Mouse (Mus musculus): ENCODE data around the gene Add3. TPM values are rescaled to one million over a fixed set of nuclear protein-coding genes. Genes with fewer than 3 reads are reported as not detected.
A peak's percentile ranks its signal among the peaks of the same experiment; 100 is the strongest.
"Not testable (repeated sequence)": the region's sequence is repeated elsewhere in the genome, so short reads cannot be mapped to it uniquely, and the experiment has no call there.

Add3 gene
- polyA plus RNA-seq, 1 experiment from 2014 or later: 52.4 TPM

DNA sequence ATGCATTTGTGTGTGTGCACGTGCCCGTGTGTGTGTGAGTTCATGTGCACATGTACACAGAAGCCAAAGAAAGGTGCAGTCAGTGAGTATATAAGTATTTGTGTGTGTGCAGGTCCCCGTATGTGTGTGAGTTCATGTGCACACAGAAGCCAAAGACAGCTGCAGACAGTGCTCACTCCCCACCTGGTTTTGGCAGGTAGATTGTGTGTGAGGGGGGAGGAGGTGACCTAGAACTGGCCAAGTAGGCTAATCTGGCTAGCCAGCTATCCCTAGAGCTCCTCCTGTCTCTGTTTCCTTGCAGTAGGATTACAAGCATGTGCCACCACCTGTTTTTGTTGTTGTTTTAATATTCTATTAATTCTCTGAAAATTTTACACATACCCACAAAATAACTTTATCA lies 80.9 kb downstream of the Add3 start:
- 89% methylated on average over 3 of the region's 3 CpGs for WGBS
- no peak overlapping the region for H3K4me2 ChIP-seq (replicated peaks; ENCODE audit: low read depth)
- no peak for ATAC-seq (ENCODE audit: low FRiP score, low TSS enrichment)

DNA sequence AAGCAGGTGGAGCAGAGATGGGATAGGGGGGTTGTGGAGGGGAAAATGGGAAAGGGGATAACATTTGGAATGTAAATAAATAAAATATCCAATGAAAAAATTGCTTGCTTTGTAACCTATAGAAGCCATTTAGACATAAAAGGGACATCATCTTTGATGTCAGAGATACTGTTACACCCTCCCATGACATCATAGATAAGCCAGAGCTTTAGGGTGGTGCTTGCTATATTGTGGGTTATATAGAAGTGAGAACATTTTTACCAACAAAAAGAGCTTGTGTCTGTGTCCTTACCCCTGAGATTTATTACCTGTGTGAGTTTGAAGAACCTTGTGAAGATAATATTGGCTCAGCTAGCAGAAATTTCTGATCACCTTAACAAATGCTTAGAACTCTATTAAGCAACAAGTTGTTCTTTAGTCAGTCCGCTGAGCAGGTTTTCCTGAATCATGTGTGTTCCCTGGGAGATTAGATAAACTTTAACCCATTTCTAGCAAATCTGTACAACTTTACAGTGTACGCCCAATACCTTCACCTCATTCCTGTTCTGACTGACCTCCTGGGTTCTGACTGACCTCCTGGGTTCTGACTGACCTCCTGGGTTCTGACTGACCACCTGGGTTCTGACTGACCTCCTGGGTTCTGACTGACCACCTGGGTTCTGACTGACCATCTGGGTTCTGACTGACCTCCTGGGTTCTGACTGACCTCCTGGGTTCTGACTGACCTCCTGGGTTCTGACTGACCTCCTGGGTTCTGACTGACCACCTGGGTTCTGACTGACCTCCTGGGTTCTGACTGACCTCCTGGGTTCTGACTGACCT lies 85.2 kb downstream of the Add3 start:
- H3K27ac ChIP-seq (replicated peaks); DNase-seq (ENCODE audit: low spot score); H3K4me1 ChIP-seq (replicated peaks; ENCODE audit: control insufficient read depth, insufficient read depth); H3K9ac ChIP-seq (ENCODE audit: low read length); H3K36me3 ChIP-seq (ENCODE audit: control insufficient read depth, insufficient read depth, low read length); H3K4me2 ChIP-seq (replicated peaks; ENCODE audit: low read depth); H3K27me3 ChIP-seq (ENCODE audit: control insufficient read depth, insufficient read depth, low read length); H3K9me3 ChIP-seq (ENCODE audit: control insufficient read depth, low read length); H3K4me3 ChIP-seq (ENCODE audit: low read depth, low read length): not testable (repeated sequence)
- ATAC-seq (ENCODE audit: low FRiP score, low TSS enrichment): peak; percentile 87
- WGBS: 61% methylated on average over 2 of the region's 2 CpGs

More for the DNA sequence above, 80.9 kb downstream of the Add3 start:
- H3K4me1 ChIP-seq (replicated peaks; ENCODE audit: control insufficient read depth, insufficient read depth): no peaks in the 10 kb centered on the region
- DNase-seq (ENCODE audit: low spot score): no peak
- no peaks in the 10 kb centered on the region for H3K27me3 ChIP-seq (ENCODE audit: control insufficient read depth, insufficient read depth, low read length)
- no peaks in the 10 kb centered on the region for H3K9me3 ChIP-seq (ENCODE audit: control insufficient read depth, low read length)
- 0 out of 2 replicates have a peak, but pooled peaks cover 3% of the 10 kb centered on the region for H3K36me3 ChIP-seq (ENCODE audit: control insufficient read depth, insufficient read depth, low read length)
- H3K4me3 ChIP-seq (ENCODE audit: low read depth, low read length): no peak overlapping the region
- no peak overlapping the region for H3K27ac ChIP-seq (replicated peaks)
- no peak for TF ChIP-seq CTCF (IDR thresholded peaks at IDR 0.05; ENCODE audit: low read depth)
- no peak for TF ChIP-seq EP300 (optimal IDR thresholded peaks at IDR 0.05)
- no peak overlapping the region for H3K9ac ChIP-seq (ENCODE audit: low read length)

DNA sequence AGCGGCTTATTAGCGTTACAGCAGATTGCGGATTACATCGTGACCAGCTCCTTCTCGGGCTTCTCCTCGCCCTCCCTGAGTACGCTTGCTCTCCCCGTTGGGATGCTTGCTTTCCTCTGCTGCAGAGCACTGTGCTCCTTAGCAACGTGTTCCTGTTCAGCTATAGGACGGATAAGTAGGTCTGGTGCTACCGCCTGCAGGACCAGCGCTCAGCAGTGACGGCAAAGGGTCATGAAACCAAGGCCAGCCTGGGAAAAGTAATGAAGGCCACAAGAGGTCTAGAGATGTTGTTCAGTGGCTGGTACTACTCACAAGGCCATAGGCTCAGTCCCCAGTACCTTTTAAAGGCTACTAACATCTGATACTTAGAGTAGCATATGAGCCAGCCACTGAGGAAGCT lies 86.4 kb downstream of the Add3 start:
- Histone ChIP-seq H3K4me1 (replicated peaks; ENCODE audit: control insufficient read depth, insufficient read depth) (no peaks in the 10 kb centered on the region), H3K4me3 (ENCODE audit: low read depth, low read length) (no peak overlapping the region), H3K9ac (ENCODE audit: low read length) (no peak overlapping the region), H3K4me2 (replicated peaks; ENCODE audit: low read depth) (no peak overlapping the region), H3K36me3 (ENCODE audit: control insufficient read depth, insufficient read depth, low read length) (peaks cover 4% of the 10 kb centered on the region; the same call in 1 of the 2 replicates), H3K27ac (replicated peaks) (no peak overlapping the region), H3K27me3 (ENCODE audit: control insufficient read depth, insufficient read depth, low read length) (no peaks in the 10 kb centered on the region), H3K9me3 (ENCODE audit: control insufficient read depth, low read length) (no peaks in the 10 kb centered on the region)
- DNase-seq (ENCODE audit: low spot score) (no peak), ATAC-seq (ENCODE audit: low FRiP score, low TSS enrichment) (no peak)
- 82% methylated on average over 13 of the region's 13 CpGs for WGBS
- no peak for TF ChIP-seq CTCF (IDR thresholded peaks at IDR 0.05; ENCODE audit: low read depth)
- no peak for TF ChIP-seq EP300 (optimal IDR thresholded peaks at IDR 0.05)

GRCm38 (mm10) chr19:53228064-53228794 lies 88.0 kb downstream of the Add3 start:
- Histone ChIP-seq H3K4me3 (ENCODE audit: low read depth, low read length) (no peak overlapping the region), H3K27ac (replicated peaks) (no peak overlapping the region), H3K9ac (ENCODE audit: low read length) (no peak overlapping the region), H3K4me2 (replicated peaks; ENCODE audit: low read depth) (no peak overlapping the region), H3K9me3 (ENCODE audit: control insufficient read depth, low read length) (no peaks in the 10 kb centered on the region), H3K36me3 (ENCODE audit: control insufficient read depth, insufficient read depth, low read length) (peaks cover 15% of the 10 kb centered on the region; the same call in 1 of the 2 replicates), H3K4me1 (replicated peaks; ENCODE audit: control insufficient read depth, insufficient read depth) (no peaks in the 10 kb centered on the region), H3K27me3 (ENCODE audit: control insufficient read depth, insufficient read depth, low read length) (no peaks in the 10 kb centered on the region)
- TF ChIP-seq CTCF (IDR thresholded peaks at IDR 0.05; ENCODE audit: low read depth) (no peak), EP300 (optimal IDR thresholded peaks at IDR 0.05) (no peak)
- no peak for DNase-seq (ENCODE audit: low spot score)
- no peak; the same call in 1 of the 2 replicates for ATAC-seq (ENCODE audit: low FRiP score, low TSS enrichment)
- 80% methylated on average over 7 of the region's 7 CpGs for WGBS

DNA sequence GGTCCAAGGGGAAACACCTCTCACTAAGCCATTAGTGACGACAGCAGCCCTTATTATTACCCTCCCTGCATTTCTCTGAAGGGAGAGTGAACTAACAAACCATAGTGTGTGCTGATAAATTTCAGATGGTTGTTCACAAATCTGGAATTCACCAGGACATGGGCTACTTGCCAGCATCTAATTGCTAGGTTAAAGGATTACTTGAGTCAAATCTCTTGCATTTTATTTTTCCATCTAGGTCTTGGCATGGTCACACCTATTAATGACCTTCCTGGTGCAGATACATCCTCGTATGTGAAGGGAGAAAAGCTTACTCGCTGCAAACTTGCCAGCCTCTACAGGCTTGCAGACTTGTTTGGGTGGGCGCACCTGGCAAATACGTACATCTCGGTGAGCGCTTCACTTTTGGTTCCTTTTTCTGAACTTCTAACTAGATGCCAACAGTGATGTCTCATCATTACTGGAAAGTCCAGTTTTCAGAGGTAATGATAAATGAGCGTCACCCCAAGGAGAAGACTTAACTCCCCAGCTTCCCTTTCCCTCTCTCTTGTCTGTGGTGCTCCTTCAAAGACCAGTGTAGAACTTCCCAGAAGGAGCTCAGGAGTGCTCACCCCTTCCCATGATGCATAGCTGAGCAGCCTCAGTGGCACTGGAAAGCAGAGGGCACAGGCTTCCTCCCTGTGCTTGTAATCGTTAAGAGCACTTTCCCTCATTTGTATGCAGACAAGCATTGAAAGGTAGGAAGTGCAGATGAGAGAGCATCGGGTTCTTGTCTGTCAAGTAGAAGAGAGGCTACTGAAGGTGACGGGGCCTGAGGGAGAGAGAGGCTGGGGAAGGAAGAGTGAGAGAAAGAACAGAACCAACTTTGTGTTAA lies 90.9 kb downstream of the Add3 start:
- no peak overlapping the region for H3K9ac ChIP-seq (ENCODE audit: low read length)
- H3K36me3 ChIP-seq (ENCODE audit: control insufficient read depth, insufficient read depth, low read length): peaks cover 29% of the 10 kb centered on the region; the same call in 1 of the 2 replicates
- H3K9me3 ChIP-seq (ENCODE audit: control insufficient read depth, low read length): no peaks in the 10 kb centered on the region
- DNase-seq (ENCODE audit: low spot score) (no peak), ATAC-seq (ENCODE audit: low FRiP score, low TSS enrichment) (no peak)
- 69% methylated on average over 11 of the region's 11 CpGs for WGBS
- no peaks in the 10 kb centered on the region for H3K4me1 ChIP-seq (replicated peaks; ENCODE audit: control insufficient read depth, insufficient read depth)
- TF ChIP-seq EP300 (optimal IDR thresholded peaks at IDR 0.05): no peak
- no peak for TF ChIP-seq CTCF (IDR thresholded peaks at IDR 0.05; ENCODE audit: low read depth)
- H3K27ac ChIP-seq (replicated peaks): no peak overlapping the region
- H3K4me2 ChIP-seq (replicated peaks; ENCODE audit: low read depth): no peak overlapping the region
- no peaks in the 10 kb centered on the region for H3K27me3 ChIP-seq (ENCODE audit: control insufficient read depth, insufficient read depth, low read length)
- H3K4me3 ChIP-seq (ENCODE audit: low read depth, low read length): no peak overlapping the region
